Mouse (Mus musculus): Measurements from ENCODE around the gene Spryd3.

DNA sequence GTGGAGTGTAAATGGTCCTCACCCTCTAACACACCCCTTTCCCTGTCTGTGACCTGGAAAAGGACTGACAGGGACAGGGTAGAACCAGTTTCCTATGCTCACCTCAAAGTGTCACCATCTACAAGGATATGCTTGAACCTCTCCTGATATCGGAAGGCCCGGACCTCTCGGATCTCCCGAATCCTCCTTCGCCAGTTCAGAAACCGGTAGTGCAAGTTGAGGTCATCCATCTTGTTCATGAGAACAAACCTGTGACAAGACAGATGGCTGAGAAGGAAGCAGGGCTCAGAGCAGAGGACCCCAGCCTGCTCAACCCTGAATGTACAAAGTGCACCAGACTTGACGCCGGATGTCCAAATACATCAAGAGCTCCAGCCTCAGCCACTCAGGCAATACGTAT, 2.7 kb downstream of the Spryd3 start:
- TF ChIP-seq POLR2A (IDR thresholded peaks at IDR 0.05; ENCODE audit: control insufficient read depth, extremely low read depth, insufficient read depth, low read length, poor library complexity) (no peak), CTCF (IDR thresholded peaks at IDR 0.05; ENCODE audit: borderline replicate concordance, control insufficient read depth, extremely low read depth, insufficient read depth, low read length, poor library complexity) (no peak)

All from thymus, adult 2 months (tissue).